Mouse (Mus musculus) inflammation-experienced regulatory T-cells, adult 6 months (primary cell): ENCODE measurements around the gene Auts2. TPM values are rescaled to one million over a fixed set of nuclear protein-coding genes. Genes with fewer than 3 reads are reported as not detected.

Experiments
- ATAC-seq: one replicate; pipeline ENCODE4 v1.8.0; 2017
- polyA plus RNA-seq, 3 experiments: library from polyadenylated mRNA; unstranded; fragments of 100-300 nt; shearing (Covaris generic); gene quantifications; one replicate each; pipeline ENCODE4 v1.2.1; 2017

Auts2 gene
- polyA plus RNA-seq, 3 experiments from 2014 or later = not detected

DNA sequence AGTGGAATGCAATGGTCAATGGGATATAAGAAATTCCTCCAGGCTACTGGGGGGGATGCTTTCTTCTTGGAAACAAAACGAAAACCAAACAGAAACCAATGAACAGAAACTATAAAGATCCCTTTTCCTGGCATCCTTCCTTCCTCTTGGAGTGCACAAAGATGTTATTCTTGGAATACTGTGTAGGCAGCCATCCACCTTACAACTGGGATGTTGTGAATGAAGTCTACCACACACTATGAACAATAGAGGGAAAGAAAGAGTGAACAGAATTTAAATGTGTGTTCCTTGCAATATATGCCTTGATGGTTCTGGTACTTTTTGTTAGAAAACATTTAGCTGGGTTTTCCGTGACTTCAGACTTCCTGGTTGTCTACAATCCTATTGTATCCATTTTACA is 236.1 kb downstream of the Auts2 start:
- no peak for ATAC-seq

DNA sequence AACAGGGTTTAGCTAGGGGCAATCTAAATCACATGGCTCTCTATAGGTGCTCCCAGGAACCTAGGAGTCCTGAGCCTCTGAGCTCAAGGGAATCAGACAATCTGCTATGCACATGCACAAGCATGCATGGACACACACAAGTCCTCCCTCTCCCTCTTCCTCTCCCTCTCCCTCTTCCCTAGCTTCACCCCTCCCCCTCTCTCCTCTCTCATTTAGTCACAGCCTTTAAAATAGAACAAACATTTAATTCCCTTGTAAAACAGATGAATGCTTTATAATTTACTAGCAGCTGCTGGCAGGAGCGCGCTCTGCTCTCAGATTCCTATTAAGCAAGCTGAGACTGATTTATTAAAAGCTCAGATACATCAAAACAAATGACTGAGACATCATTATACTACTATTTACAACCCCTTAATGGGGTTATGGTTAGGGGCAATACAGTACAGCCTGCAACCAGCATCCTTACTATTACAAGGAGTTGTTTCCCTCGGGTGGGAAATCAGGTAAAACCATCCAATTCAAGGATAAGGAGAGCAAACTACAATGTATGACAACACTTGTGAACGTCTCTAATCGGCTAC is 237.7 kb downstream of the Auts2 start:
- ATAC-seq = no peak

DNA sequence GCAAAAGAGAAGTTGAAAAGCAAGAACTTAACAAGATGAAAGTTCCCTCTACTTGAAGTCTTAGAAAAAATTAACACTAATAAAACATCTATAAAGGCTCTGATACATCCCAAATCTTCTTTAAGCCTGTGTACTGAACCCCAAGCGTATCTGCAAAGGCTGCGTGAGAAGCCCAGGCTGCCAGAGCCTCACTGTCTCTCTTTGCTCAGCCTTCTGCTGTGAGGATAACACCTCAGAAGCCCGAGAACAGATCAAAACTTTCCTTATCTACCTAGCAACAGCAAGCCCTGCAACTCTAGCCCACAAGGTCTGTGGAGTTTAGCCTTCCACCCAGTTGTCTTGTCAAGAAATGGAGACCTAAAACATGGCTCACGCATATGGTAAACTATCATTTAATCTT is 240.4 kb downstream of the Auts2 start:
- no peak for ATAC-seq

DNA sequence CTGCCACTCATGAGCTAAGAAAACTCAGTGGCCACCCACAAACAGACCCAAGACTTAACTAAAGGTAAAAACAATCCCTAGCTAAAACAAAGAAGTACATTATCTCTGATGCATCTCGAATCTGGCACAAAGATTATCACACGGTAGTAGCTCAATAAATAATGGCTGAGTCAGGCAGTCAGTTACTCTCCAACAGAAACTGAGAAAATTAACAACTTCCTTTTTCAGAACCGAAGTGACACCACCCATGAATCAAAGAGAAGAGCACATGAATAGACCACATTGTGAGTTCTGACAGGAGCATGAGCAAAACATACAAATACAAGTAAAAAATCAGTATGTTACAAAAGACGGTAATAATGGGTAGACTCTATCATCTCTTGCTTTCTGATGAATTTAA is 242.3 kb downstream of the Auts2 start:
- no peak for ATAC-seq

DNA sequence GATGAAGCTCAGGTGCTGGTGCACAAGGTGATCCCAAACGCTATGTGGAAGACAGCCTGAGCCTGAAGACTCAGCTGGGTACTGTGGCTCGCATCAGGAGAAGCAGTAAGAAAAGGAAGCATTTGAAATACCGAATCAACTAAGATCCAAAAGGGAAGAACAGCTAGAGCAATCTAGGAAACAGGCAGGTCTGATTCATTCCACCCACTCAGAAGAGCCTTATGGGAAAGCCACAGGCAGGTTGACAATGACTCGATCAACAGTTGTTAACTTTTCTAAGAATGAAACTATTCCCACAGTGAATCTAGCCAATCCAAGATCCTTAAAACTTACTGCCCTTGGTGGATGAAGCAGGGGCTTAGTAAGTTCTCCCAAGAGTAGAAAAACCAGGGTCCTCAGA is 243.4 kb downstream of the Auts2 start:
- ATAC-seq = no peak

DNA sequence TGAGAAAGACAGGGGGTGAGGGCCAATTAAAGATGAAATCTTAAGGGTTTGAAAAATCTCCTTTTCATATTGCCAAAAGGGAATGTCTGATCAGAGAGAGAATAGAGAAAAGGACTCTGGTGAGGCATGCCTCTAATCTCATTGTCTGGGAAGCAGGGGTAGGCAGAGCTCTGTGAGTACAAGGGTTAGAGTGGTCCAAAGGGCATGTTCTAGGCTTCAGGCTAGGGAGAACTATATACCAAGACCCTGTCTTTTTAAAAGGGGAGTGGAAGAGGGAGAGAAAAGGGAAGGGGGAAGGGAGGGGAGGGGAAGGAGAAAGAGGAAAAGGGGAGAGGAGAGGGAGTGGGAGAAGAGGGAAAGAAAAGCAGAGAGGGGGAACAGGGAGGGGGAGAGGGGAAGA is 244.1 kb downstream of the Auts2 start:
- no peak for ATAC-seq

DNA sequence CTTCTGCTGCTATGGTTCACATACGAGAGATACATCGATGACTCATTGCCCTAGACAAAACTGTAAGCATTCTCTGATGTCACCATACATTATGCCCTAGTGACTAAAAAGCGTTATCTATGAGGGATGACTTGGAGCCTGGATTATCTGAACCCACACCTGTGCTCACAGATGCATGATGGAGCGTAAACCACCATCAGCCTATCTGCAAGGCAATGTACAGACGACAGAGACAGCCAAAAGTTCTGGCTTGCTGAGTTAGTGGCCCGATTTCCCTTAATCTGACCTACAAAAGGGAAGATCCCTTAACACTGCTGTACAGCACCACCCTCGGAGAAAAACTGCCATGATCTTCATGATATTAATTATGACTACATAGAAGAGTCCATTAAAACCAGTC is 245.8 kb downstream of the Auts2 start:
- no peak for ATAC-seq

DNA sequence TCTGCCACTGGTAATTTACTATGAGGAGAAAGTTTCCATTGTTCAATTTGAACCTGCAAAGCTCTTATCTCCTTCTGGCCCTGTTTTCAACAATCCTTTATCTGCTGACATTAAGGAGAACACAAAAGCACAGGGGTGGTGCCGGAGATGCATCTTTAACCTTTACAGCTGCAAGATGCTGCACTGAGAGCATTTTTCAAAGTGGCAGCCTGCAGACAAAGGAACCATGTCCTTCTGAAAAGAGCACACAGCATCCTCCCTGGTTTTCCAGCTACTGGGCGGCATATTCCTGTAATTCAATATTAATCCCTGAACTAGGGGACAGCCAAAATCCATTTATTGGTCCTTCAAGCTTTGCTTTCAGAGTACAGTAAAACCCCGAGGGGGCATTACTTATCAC is 248.7 kb downstream of the Auts2 start:
- ATAC-seq = no peak

DNA sequence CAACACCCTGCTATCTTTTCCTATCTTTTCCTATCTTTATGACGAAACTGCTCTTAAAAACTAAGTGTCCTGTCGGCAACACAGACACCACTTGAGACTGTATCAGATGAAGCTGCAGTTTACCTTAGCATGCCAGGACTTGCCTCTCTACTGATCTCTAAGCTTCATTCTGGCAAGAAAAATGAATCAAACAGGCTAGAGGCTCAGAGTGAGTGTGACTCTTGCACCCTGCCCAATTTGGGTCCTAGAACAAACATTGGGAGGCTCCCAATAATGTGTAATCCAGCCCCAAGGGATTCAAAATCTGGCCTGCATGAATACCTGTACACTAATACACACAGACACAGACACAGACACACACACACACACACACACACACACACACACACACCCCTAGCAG is 250.2 kb downstream of the Auts2 start:
- no peak for ATAC-seq

DNA sequence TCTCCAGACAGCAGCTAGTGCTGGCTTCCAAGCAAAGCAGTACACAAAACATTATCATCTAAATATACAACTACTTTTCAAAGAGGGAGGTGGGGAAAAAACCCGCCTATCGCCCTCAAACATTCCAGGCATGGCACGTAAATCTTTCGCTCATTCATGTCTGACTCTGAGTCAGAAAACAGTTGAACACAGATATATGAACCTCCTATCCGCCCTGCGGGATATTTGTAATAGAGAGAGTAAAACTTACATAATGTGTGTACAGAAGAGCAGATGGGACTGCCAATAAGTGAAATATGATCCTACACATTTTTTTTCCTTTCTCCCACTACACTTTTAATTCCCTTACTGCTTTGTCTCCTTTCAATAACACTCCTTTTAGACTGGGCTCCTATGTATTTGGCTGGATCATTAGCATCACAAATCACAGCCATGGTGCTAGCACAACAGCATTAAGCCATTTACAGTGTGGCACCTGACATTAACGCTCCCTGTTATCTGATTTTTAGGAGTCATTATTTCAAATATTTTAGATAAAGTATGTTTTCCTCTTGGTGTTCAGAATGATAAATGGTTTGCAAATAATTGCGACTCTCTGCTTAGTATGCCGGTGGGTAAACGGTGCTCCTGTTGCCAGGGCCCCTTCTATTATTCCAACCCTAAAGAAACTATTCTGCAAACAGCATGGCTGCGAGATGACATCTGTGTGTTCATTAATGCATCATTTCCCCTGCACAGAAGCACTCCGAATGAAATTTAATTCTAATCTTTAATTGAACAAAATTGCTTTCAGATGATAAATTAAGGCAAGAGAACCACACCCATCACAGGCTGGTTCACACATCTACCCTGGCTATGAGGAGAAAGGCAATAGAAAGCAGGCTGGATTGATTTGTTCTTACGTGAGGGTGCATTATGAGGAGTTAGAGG is 252.3 kb downstream of the Auts2 start:
- no peak for ATAC-seq

DNA sequence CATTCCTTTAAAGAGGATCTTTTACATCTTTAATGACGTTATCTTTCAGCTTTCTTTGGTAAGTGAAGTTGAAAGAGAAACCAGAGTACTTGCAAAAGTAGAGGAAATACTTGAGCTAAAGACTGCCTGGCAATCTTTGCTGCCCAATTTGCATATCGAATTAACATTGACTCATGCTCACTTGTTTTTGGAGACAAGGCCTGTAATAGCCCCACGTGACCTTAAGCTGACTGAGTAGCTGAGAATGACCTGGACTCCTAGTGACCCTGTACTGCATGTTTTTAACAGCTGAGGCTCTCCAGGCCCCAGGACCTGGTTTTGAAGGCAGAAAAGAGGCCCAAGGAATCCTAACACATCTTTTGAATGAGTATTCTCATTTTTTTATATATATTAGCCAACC is 259.4 kb downstream of the Auts2 start:
- no peak for ATAC-seq

DNA sequence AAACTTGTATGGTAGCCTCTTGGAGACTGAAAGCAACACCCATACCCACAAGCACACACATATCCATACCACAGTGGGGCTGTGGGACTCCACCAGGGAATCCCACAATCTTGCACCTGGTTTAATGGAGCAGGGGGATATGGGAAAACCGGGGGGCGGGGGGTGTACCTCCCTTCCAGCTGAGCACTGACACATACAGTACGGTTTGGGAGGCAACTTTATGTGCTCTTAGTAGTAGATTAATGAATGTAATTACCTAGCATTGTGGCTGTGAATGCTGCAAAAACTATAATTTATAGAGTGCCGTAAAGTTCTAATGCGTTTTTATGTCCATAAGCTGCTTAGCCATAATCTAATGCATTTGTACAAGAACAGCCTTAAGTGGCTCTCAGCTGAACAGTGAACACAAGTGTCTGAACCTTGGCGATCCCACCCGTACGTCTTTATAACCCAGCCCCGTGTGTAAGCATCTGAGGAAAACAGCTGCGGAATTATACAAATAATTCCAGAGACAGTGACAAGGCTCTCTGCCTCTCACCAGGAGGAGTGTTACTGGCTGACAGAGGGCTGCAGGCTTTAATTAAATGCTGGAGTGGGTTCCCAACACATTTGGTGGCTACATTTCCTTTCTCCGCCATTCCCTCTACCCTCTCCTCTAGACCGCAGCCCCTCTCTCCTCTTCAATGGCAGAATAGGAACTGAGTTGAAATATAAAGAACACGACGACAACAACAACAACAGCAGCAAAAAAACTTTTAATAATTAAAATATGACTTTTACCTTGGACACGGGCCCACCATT is 268.8 kb downstream of the Auts2 start:
- no peak for ATAC-seq

DNA sequence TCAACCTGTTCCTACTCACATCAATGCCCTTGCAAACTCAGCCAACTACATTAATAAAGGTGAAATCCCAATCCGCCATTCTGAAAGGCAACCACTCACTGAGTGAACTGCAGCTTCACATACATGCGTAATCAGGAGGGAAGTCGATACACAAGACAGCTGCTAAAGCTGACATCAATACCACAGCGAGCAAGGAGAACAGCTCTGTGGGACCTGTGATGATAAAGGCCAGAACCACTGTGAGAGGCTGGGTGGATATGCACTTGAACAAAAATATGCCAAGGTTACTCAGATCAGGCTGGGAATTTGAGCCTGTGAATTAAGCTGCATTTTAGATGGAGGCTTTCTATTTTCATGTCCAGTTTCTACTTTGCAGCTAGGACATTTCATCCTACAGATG is 271.0 kb downstream of the Auts2 start:
- no peak for ATAC-seq

DNA sequence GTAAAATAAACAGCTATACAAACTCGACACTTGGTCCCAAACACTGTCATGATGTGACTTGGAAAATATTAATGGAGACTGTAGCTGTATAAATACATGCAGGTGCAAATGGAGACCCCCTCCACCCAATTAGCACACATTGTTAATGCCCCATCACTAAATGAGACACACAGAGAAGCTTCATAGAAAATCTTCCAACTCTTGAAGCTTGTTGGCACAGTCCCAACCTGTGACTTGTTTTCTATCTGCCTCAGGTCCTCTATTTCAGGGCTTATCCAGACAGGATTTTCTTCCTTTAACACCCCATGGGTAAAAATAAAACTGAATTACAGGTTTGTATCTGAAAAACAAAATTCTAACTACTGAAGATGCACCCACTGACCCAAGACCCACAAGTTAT is 272.2 kb downstream of the Auts2 start:
- ATAC-seq = no peak

DNA sequence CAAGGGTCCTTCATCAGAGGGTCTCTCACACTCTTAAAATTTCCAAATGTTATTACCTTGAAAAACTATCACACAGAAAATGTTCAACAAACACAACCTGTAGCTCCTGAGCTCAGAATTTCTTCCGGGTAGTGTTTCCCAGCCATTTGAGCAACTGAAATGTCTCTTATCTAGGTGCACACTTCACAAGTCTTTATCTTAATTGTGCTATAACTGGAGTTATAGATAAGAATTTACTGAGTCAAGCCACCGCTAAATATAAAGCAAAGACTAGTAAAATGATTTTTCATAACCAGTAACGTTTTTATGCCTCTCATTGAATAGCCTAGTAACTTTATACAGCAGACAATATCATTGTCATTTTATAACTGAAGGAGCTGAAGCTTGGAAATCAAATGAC is 273.1 kb downstream of the Auts2 start:
- no peak for ATAC-seq

DNA sequence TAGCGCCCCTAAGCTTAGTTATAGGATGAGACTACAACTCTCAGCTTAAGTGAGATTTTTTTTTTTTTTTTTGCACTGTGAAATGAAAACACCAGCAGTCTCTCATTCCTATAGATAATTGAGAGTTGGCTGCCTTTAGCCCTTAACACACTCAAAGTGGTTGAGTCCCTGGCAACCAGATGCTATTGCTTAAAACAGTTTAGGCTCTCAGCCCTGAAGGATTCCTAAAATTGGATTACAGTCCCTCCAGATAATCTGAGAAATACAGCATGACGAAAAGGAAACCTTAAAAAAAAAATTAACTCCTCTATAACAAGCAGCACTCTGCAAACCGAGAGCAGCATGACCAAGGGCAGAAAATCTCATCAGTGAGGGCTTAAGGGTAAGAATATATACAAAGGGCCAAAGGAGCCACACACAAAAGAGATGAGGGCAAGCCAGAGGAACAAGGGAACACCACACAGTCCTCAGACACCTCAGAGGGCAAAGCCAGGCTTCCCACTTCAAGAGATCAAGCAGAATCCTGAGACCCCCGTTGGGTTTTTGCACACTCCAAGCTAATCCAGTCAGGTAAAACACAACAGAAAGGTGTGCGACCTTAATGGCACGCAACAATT is 274.7 kb downstream of the Auts2 start:
- ATAC-seq = no peak

DNA sequence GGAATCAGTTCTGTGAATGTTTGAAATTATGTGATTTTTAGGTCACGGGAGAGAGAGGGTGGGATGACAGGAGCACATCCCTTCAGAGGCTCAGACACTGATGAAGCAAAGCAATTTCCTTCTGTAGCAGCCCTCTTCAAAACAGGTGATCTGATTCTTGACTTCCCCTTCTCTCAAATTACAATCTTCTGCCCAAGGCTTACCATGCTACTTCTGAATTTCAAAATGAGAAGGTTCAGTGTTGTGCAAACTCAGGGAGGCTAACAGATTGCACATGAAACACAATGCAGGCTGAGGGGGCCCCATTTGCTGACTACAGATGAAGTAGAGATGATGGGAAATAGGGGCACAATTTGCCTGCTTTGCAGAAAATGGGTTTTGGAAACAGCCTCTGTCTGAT is 278.1 kb downstream of the Auts2 start:
- no peak for ATAC-seq

DNA sequence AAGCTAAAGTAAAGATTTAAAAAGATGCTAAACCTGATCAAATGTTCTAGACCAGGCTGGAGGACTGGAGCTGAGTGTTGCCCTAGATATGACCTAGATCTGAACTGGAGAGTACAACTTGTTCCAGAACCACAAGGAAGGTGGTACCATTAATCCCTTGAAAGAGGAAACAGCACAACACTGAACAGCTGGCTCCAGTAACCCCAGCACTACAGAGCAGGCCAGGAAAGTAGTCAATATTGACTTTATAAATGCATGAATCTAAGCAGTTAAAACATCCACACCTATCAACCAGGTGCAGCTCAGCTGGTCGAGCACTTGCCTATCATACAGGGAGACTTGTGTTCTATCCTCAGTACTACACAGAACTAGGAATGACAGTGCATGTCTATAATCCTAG is 281.4 kb downstream of the Auts2 start:
- no peak for ATAC-seq

DNA sequence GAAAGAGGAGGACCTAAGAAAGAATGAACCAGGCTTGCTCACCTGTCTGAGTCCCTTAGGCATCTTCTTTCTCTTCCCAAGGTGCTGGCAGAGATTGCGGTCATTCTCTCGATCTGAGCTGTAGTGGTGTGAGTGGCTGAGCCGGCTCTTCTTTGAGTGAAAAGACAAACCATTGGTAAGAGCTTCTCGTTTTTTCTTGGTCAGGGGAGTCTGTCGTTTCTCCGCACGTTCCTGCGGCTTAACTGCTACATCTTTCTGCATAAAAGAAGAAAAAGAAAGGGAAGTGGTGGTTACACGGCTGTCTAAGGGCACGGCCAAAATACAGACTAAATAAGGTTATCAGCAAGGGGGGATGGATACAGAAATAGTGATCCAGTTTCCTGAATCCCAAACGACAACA is 284.3 kb downstream of the Auts2 start:
- no peak for ATAC-seq

DNA sequence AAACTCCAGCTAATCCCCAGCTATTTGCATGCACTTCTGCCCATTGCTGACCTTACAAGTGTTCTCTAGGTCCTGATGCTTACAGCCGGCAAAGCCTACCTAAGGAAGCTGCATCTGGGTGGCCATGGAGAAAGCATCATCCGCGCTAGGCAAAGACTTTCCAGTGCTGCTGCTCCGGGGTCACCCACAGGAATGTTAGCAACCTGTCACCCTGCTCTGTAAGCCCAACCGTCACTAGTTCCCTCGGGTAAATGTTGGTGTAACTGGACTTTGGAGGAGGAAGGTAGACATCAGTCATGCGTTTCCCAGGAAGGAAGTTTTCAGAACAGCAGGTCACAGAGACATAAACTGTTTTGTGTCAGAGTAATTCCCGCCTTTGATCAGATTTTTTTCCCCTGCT is 287.6 kb downstream of the Auts2 start:
- no peak for ATAC-seq

DNA sequence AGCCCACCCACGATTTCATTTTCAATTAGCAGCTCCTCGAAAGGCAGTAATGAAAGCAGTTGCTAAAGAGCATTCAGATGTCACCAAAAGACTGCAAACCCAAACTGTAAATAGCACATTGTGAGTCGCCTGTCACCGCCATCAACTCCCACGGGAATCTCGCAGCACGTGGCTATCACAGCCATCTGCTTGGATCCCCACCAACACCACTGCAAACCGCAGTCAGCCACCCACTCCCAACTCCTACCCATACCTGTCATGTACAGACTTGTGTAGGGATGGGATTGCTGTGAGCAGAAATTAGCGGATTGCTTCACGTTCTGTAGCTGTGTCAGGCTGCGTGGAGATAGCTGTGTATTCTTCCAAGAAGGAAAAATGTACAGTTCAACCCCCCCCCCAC is 293.6 kb downstream of the Auts2 start:
- no peak for ATAC-seq

DNA sequence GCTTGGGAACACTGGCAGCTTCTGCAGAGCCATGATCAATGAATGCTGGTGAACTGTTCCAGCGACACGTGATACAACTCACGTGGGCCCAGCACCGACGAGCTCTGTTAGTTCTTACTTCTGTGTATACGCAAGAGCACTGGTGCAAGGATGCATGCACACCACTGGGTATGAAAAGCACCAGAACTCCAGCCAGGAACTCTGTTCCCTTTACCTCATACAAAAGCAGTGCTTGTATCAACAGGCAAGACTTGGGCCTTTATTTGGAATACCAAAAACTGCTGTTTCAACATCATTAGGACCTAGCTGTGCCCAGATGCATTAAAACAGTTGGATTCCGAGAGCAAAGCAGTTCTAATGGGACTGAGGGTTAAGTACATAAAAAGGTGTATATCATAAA is 295.1 kb downstream of the Auts2 start:
- no peak for ATAC-seq

DNA sequence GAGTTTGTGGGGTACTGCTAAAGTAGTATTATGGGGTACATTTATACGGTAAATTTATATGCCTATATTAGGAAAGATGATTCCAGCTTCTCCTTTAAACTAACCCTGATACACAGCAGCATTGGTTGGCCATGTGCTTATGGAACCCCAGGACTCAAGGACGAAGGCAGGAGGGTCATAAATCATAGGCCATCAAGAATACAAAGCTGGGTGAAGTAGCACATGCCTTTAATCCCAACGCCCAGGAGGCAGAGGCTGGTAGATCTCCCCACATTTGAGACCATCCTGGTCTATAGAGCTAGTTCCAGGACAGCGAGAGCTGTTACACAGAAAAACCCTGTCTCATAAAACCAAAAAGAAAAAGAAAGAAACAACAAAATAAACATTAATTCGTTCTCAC is 307.7 kb downstream of the Auts2 start:
- ATAC-seq = no peak
